Mouse (Mus musculus) heart, embryonic 15.5 days (tissue): Measurements from ENCODE around the gene Dstn. TPM values are rescaled to one million over a fixed set of nuclear protein-coding genes. Genes with fewer than 3 reads are reported as not detected.

Source experiments
- ATAC-seq: fragments of 200-750 bp; cut with Nextera tagmentation; replicated peaks from 2 replicates; pipeline ENCODE4 v1.8.0; 2017; ENCODE audit warnings: low read depth, moderate TSS enrichment; ENCODE audit not compliant: insufficient number of reproducible peaks, insufficient read depth, low FRiP score
- H3K27ac ChIP-seq: fragments of 300-500 bp; sonication (generic); 2 replicates; pipeline ENCODE4 v1.5.1; 2015; ENCODE audit warnings: mild to moderate bottlenecking, inconsistent platforms
- H3K27me3 ChIP-seq: fragments of 300-500 bp; sonication (generic); 2 replicates; pipeline ENCODE4 v1.6.1; 2015; ENCODE audit warnings: inconsistent platforms
- H3K36me3 ChIP-seq: fragments of 300-500 bp; sonication (generic); 2 replicates; pipeline ENCODE4 v1.6.1; 2015; ENCODE audit warnings: mild to moderate bottlenecking, inconsistent platforms
- H3K4me1 ChIP-seq: fragments of 300-500 bp; sonication (generic); replicated peaks from 2 replicates; pipeline ENCODE4 v1.6.1; 2015; ENCODE audit warnings: inconsistent platforms
- H3K4me2 ChIP-seq: fragments of 300-500 bp; sonication (generic); 2 replicates; pipeline ENCODE4 v1.6.1; 2015; ENCODE audit warnings: inconsistent platforms, mild to moderate bottlenecking, moderate library complexity
- H3K4me3 ChIP-seq: fragments of 300-500 bp; sonication (generic); 2 replicates; pipeline ENCODE4 v1.5.1; 2015; ENCODE audit warnings: mild to moderate bottlenecking, inconsistent platforms
- H3K9ac ChIP-seq: fragments of 300-500 bp; sonication (generic); 2 replicates; pipeline ENCODE4 v1.6.1; 2015; ENCODE audit warnings: mild to moderate bottlenecking, inconsistent platforms
- H3K9me3 ChIP-seq: fragments of 300-500 bp; sonication (generic); replicated peaks from 2 replicates; pipeline ENCODE4 v1.6.1; 2016; ENCODE audit warnings: inconsistent platforms
- WGBS: fragments of 180-500 bp; shearing (Covaris S2); methylation state at CpG from one replicate; pipeline ENCODE4 v1.1.7; 2015; ENCODE audit warnings: mixed read lengths; 5-methylcytosine and 5-hydroxymethylcytosine counted together
- polyA plus RNA-seq: library from polyadenylated mRNA; unstranded; fragments of >200 nt; fragmentation: Nextera tagmentation; extraction: Ambion mirVana; gene quantifications from 2 replicates; pipeline ENCODE4 v1.2.1, GENCODE M21; 2015

Dstn gene
- polyA plus RNA-seq, 1 experiment from 2014 or later = 868 TPM

- WGBS = 87% methylated on average over 3 of the region's 3 CpGs
- peaks cover 9% of the 10 kb centered on the region; the same call in 1 of the 2 replicates for H3K36me3 ChIP-seq
- no peak for ATAC-seq
Measured at GRCm38 (mm10) chr2:143988016-143988415, 72.9 kb downstream of the Dstn start.

GRCm38 (mm10) chr2:143990997-143991396 is 75.9 kb downstream of the Dstn start:
- Histone ChIP-seq H3K4me2 (no peak overlapping the region), H3K9ac (no peak overlapping the region), H3K4me3 (no peak overlapping the region), H3K27ac (no peak overlapping the region), H3K4me1 (peaks cover 32% of the 10 kb centered on the region), H3K36me3 (peaks cover 4% of the 10 kb centered on the region; the same call in 1 of the 2 replicates), H3K27me3 (no peaks in the 10 kb centered on the region), H3K9me3 (no peaks in the 10 kb centered on the region)
- ATAC-seq = no peak
- WGBS = 21% methylated on average over 1 of the region's 1 CpGs

More at GRCm38 (mm10) chr2:143988016-143988415, 72.9 kb downstream of the Dstn start:
- H3K9me3 ChIP-seq = no peaks in the 10 kb centered on the region
- no peak overlapping the region for H3K4me3 ChIP-seq
- H3K27ac ChIP-seq = no peak overlapping the region
- no peak overlapping the region for H3K9ac ChIP-seq
- no peak overlapping the region for H3K4me2 ChIP-seq
- peaks cover 30% of the 10 kb centered on the region for H3K4me1 ChIP-seq
- H3K27me3 ChIP-seq = no peaks in the 10 kb centered on the region

GRCm38 (mm10) chr2:143991964-143992672 is 77.0 kb downstream of the Dstn start:
- ATAC-seq = no peak
- Histone ChIP-seq H3K9me3 (no peaks in the 10 kb centered on the region), H3K27me3 (no peaks in the 10 kb centered on the region), H3K9ac (no peak overlapping the region), H3K4me2 (no peak overlapping the region), H3K27ac (no peak overlapping the region; the same call in 1 of the 2 replicates), H3K4me1 (peaks cover 32% of the 10 kb centered on the region), H3K36me3 (no peaks in the 10 kb centered on the region), H3K4me3 (no peak overlapping the region)
- 74% methylated on average over 7 of the region's 7 CpGs for WGBS

Other genes starting within 250 kb of the Dstn start
- 1.5 and 1.8 TPM in 2 replicates for gene Bfsp1, start 52.1 kb upstream of the Dstn start, polyA plus RNA-seq
- gene Rrbp1, start 95.9 kb downstream of the Dstn start, polyA plus RNA-seq = 59.2 and 70.7 TPM in 2 replicates
- gene Banf2, start 117.7 kb downstream of the Dstn start, polyA plus RNA-seq = not detected in 2 replicates